Mouse (Mus musculus): ENCODE measurements at regions not wholly inside any gene's neighbourhood (a gene's known extent, or its start where the extent isn't known, plus 50 kb on each side); places are given as distances from the start of the nearest gene placed in this dataset.

DNA sequence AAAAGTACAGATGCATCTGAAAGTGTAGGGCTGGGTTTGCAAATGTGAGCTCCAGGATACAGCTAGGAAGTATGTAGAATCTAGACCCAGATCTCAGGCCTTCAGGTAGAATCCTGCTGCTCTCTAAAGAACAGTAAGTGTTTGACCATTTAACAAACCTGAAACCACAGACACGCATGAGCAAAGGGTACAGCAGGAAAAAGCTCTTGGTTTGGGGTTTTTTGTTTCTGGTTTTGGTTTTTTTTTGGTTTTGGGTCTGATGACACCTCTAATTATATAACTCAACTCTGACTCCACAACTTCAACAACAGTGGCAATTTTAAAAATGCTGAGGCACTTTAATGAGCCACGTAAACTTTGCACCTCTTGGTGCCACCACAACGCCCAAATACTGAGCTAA lies 165.3 kb upstream of the Smim15 start:
- no peak for DNase-seq (ENCODE audit: low spot score)

GRCm38 (mm10) chr13:107873244-107873667 lies 171.0 kb upstream of the Smim15 start:
- DNase-seq (ENCODE audit: low spot score), result no peak

GRCm38 (mm10) chr13:107872574-107872973 lies 171.7 kb upstream of the Smim15 start:
- DNase-seq (ENCODE audit: low spot score), result no peak

DNA sequence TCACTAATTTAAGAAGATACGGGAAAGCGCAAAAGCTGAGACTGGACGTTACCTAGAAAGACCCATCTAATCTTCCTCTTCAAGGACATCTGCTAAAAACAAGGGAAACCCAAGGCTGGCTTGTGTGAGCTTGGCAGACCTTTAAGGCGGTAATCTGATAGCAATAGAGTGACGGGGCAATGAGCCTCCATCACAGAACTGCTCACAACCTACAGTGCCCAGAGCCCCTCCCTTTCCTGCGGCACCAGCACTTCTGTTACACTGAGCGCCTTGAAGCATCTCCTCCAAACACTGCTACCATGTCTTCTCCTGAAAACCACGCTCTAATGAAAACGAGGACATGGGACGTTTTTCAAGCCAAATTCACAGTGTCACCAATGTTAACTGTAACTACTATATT lies 172.1 kb upstream of the Smim15 start:
- DNase-seq (ENCODE audit: low spot score), result no peak

GRCm38 (mm10) chr13:107868906-107869305 lies 175.3 kb upstream of the Smim15 start:
- DNase-seq (ENCODE audit: low spot score), result no peak

- DNase-seq (ENCODE audit: low spot score), result no peak
Measured at GRCm38 (mm10) chr13:107866825-107867224, 177.4 kb upstream of the Smim15 start.

- no peak for DNase-seq (ENCODE audit: low spot score)
Measured at GRCm38 (mm10) chr13:107862793-107863654, 181.2 kb upstream of the Smim15 start.

DNA sequence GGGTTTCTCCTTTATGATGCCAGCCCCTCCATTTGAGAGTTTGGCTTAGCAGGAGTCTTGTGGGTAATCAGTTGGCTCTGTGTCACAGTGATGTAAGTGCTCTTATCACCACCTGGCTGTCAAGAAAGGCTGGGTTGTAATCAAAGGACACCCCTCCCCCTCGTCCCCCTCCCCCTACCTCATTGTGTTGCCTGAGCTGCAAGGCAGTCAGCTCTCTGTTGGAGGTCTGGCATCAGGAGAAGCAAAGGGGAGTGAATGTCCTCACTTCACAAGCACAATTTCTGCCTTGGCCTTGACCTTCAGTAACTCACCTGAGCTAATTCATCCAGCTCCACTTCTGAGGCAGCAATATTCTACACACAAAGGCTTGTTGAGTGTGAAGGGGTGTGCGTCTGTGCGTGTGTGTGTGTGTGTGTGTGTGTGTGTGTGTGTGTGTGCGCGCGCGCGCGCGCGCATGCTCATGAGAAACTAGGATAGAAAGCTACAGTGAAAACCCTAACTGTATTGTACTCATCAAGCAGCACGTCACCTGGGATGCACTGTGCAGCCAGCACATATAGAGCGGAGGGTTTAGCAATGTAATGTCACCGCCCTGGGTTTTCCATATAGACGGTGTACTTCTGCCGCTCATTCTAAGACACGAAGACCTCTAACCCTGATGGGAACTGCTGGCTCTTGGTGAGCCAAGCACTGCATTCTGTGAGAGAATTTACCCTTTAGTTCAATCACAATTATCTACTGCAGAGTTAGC lies 182.7 kb upstream of the Smim15 start:
- no peak for DNase-seq (ENCODE audit: low spot score)

- no peak for DNase-seq (ENCODE audit: low spot score)
Measured at GRCm38 (mm10) chr13:107857043-107857755, 187.0 kb upstream of the Smim15 start.

DNA sequence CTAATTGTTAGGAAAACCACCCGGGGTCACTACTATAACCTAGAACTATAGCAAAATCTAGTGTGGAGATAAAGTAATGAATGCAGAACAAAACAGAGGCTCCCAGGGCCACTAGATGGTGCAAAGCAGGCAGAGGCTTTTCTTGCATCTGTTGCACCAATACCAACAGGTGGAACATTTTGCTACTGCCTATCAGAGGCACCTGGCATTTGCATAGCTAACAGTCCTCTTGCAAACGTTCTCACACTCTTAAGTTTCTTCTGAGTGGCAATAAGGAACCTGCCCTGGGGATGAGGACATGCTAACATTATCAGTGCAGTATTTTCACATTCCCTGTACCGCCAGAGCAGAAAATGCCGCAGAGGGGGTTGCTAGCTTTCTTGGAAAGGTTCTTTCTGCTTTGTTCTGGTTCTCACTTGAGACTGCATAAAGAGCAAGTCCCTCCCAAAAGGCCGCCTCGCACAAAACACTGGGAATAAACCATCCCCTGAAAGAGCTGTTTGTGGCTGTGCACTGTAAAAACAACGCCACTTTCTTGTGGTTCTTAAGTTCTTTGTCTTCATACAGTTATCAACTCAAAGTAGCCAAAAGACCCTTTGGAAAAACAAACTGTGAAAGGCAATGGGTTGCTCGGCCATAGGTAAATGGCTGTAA lies 193.2 kb upstream of the Smim15 start:
- DNase-seq (ENCODE audit: low spot score), result no peak

DNA sequence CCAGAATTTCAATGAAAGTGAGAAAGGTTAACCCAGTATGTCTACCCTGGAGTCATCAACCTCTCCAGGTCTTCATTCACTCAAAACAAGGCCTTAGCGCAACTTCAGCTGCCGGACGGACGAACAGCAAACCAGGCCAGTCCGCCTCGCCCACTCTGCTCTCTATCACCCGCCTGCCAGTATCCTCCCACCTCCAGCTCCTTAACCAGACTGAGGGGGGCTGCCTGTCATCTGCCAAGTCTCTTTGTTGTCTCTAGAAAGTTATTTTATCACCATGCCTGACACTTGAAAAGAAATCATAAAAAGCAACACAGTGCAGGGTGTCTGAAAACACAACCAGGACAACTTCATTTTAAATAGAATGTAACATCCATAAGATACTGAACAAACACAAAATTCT lies 195.4 kb upstream of the Smim15 start:
- no peak for DNase-seq (ENCODE audit: low spot score)

DNA sequence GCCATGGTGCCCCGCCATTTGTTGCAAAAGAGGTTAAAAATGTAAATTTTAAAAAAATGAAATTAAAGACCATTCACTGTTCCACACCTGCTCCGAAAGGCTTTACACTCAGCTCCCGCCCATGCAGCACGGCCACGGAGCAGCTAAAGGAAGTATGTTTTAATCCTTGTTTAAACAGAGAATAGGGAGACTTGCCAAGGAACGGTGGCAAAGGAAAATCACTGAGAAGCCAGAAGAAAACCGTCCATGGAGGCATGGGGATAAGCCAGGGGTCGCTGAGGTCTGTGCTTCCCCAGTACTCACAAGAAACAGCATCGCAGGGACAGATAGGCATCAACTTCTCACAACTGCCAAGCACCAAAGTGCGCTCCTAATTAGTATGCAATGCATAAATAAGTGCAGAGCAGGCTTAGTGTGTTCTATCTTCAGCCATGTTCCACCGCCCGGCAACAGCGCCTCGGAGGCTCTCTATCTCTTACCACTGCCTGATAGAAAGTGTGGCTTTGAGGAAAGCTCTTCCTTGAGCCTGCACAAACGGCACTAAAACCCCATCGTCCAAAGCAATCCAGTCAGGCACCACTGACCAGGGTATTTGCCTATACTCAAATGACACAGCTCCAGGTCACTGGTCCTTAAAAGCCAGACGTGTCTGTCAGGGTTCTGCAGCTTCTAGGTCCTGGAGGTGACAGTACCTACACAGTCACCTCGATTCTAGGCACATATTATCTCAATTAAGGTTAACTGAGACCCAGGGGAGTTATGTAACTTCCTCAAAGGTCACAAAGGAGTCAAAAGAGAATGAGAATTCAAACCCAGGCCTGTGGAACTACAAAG lies 196.8 kb upstream of the Smim15 start:
- DNase-seq (ENCODE audit: low spot score), result no peak

- no peak for DNase-seq (ENCODE audit: low spot score)
Measured at GRCm38 (mm10) chr13:107846621-107847178, 197.5 kb upstream of the Smim15 start.

DNA sequence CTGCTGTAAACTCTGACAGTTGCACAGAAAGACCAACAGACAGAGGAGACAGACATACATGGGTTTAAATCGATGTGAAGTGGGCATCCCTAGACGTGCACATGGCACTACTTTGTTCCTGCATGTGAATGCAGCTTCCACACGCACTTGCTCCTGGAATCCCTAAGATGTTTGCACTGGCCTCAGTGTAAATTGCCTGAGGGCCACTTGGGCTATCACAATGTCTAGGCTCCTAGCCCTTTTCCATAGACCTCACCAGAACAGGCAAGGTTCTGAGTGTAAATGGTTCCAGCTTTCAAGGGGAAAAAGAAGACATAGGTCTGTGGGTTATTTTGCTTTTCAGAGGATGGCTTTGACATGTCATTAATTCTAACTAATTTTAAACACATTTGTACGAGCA lies 198.4 kb upstream of the Smim15 start:
- no peak for DNase-seq (ENCODE audit: low spot score)

GRCm38 (mm10) chr13:107844085-107844484 lies 200.2 kb upstream of the Smim15 start:
- DNase-seq (ENCODE audit: low spot score), result no peak

- DNase-seq (ENCODE audit: low spot score), result no peak
Measured at GRCm38 (mm10) chr13:107838126-107838715, 206.0 kb upstream of the Smim15 start.

GRCm38 (mm10) chr13:107837206-107837952 lies 206.9 kb upstream of the Smim15 start:
- DNase-seq (ENCODE audit: low spot score), result no peak

- DNase-seq (ENCODE audit: low spot score), result no peak
Measured at GRCm38 (mm10) chr13:107835756-107836385, 208.4 kb upstream of the Smim15 start.

GRCm38 (mm10) chr13:107831997-107832396 lies 212.2 kb upstream of the Smim15 start:
- DNase-seq (ENCODE audit: low spot score), result no peak

Measured in urinary bladder, postnatal 10 days (tissue).